Mouse (Mus musculus) CH12.LX (cell line): Measurements from ENCODE around the gene Msmb. TPM values are rescaled to one million over a fixed set of nuclear protein-coding genes. Genes with fewer than 3 reads are reported as not detected.

Experiments used
- DNase-seq: peaks from one replicate; pipeline ENCODE4 v3.0.0-alpha.2; 2013; ENCODE audit errors: extremely low read depth
- H3K27ac ChIP-seq: 2 replicates; pipeline ENCODE4 v1.5.1; 2012; ENCODE audit warnings: low read depth, mild to moderate bottlenecking, control low read depth, moderate library complexity; ENCODE audit not compliant: insufficient read depth
- H3K27me3 ChIP-seq: replicated peaks from 2 replicates; pipeline ENCODE3; 2012; ENCODE audit warnings: inconsistent platforms
- H3K36me3 ChIP-seq, 2 experiments: replicated peaks in 1 of 2; 2 replicates each; pipeline versions ENCODE3 to v1.6.1; 2012; ENCODE audit warnings: inconsistent platforms in 1 of 2, low read length in 1 of 2, mild to moderate bottlenecking in 1 of 2, mixed read lengths in 1 of 2, moderate library complexity in 1 of 2; ENCODE audit not compliant: control insufficient read depth in 1 of 2, insufficient read depth in 1 of 2
- H3K4me1 ChIP-seq, 2 experiments: 2 replicates each; pipeline ENCODE4 v1.6.1; 2012; ENCODE audit warnings: inconsistent platforms in 1 of 2, moderate library complexity in 1 of 2; ENCODE audit not compliant: insufficient read depth in 2 of 2, control insufficient read depth in 1 of 2
- H3K4me2 ChIP-seq: 2 replicates; pipeline ENCODE4 v1.6.1; 2012; ENCODE audit warnings: low read depth, mild to moderate bottlenecking, control low read depth; ENCODE audit not compliant: poor library complexity, insufficient read depth, severe bottlenecking
- H3K4me3 ChIP-seq, 3 experiments: fragments of 150-350 bp in 1 of 3; sonication (generic) in 1 of 3; replicated peaks in 1 of 3; 2 replicates each; pipeline versions ENCODE3 to v1.5.1; 2011 to 2012; ENCODE audit warnings: low read depth in 2 of 3, low read length in 2 of 3, mild to moderate bottlenecking in 2 of 3, moderate library complexity in 2 of 3, control low read depth in 1 of 3, improper control_type of control experiment in 1 of 3, inconsistent platforms in 1 of 3, mixed read lengths in 1 of 3; ENCODE audit not compliant: poor library complexity in 1 of 3
- H3K79me2 ChIP-seq: replicated peaks from 2 replicates; pipeline ENCODE4 v1.6.1; 2012; ENCODE audit warnings: mild to moderate bottlenecking, moderate library complexity; ENCODE audit not compliant: control insufficient read depth, poor library complexity, insufficient read depth, severe bottlenecking; ENCODE audit errors: extremely low read depth
- H3K9ac ChIP-seq: 2 replicates; pipeline ENCODE4 v1.6.1; 2012; ENCODE audit warnings: low read depth, mild to moderate bottlenecking, control low read depth, moderate library complexity; ENCODE audit not compliant: insufficient read depth
- H3K9me3 ChIP-seq: replicated peaks from 2 replicates; pipeline ENCODE3; 2012; ENCODE audit warnings: low read length, inconsistent platforms, mixed read lengths
- CHD1 ChIP-seq: IDR thresholded peaks from 2 replicates; pipeline ENCODE4 v1.6.1; 2012; ENCODE audit warnings: low read depth, low read length, improper control_type of control experiment, inconsistent platforms
- IRF4 ChIP-seq: IDR thresholded peaks from 2 replicates; pipeline ENCODE4 v1.6.1; 2014; ENCODE audit warnings: low read depth, mild to moderate bottlenecking, inconsistent platforms, low read length, improper control_type of control experiment
- JUN ChIP-seq: IDR thresholded peaks from 2 replicates; pipeline ENCODE4 v1.6.1; 2011; ENCODE audit warnings: low read depth, mild to moderate bottlenecking, low read length, improper control_type of control experiment, moderate library complexity; ENCODE audit not compliant: insufficient read depth
- MAFK ChIP-seq: IDR thresholded peaks from 2 replicates; pipeline ENCODE4 v1.6.1; 2011; ENCODE audit warnings: low read length, improper control_type of control experiment; ENCODE audit not compliant: insufficient replicate concordance
- MAX ChIP-seq: IDR thresholded peaks from 2 replicates; pipeline ENCODE4 v1.6.1; 2011; ENCODE audit warnings: low read length, improper control_type of control experiment
- MEF2A ChIP-seq: IDR thresholded peaks from 2 replicates; pipeline ENCODE4 v1.6.1; 2014; ENCODE audit warnings: low read depth, mild to moderate bottlenecking, inconsistent platforms, low read length, improper control_type of control experiment, borderline replicate concordance
- MYC ChIP-seq: IDR thresholded peaks from 2 replicates; pipeline ENCODE4 v1.6.1; 2011; ENCODE audit warnings: low read depth, mild to moderate bottlenecking, improper control_type of control experiment, low read length
- NELFE ChIP-seq: IDR thresholded peaks from 2 replicates; pipeline ENCODE4 v1.6.1; 2011; ENCODE audit warnings: low read depth, low read length, improper control_type of control experiment
- NRF1 ChIP-seq: IDR thresholded peaks from 2 replicates; pipeline ENCODE4 v1.6.1; 2014; ENCODE audit warnings: low read depth, mild to moderate bottlenecking, inconsistent platforms, low read length, improper control_type of control experiment, moderate library complexity
- PAX5 ChIP-seq: IDR thresholded peaks from 2 replicates; pipeline ENCODE4 v1.6.1; 2012; ENCODE audit warnings: low read length, inconsistent platforms, mixed read lengths
- POLR2AphosphoS2 ChIP-seq: IDR thresholded peaks from 2 replicates; pipeline ENCODE4 v1.6.1; 2011; ENCODE audit warnings: low read depth, low read length, improper control_type of control experiment
- RCOR1 ChIP-seq: conservative IDR thresholded peaks from 2 replicates; pipeline ENCODE4 v1.6.1; 2012; ENCODE audit warnings: low read depth, mild to moderate bottlenecking, inconsistent platforms, low read length, improper control_type of control experiment
- UBTF ChIP-seq: IDR thresholded peaks from 2 replicates; pipeline ENCODE4 v1.6.1; 2012; ENCODE audit warnings: low read depth, mild to moderate bottlenecking, inconsistent platforms, low read length, improper control_type of control experiment, moderate library complexity
- USF1 ChIP-seq: IDR thresholded peaks from 2 replicates; pipeline ENCODE4 v1.6.1; 2014; ENCODE audit warnings: low read depth, mild to moderate bottlenecking, inconsistent platforms, low read length, improper control_type of control experiment
- ZC3H11A ChIP-seq: IDR thresholded peaks from 2 replicates; pipeline ENCODE4 v1.6.1; 2012; ENCODE audit warnings: low read depth, mild to moderate bottlenecking, inconsistent platforms, low read length, improper control_type of control experiment
- dilution Hi-C: fragments of 300-500 bp; cut with MboI; formaldehyde crosslinking; loops from 2 replicates; pipeline ENCODE4 v1.14.3; 2020; ENCODE audit warnings: low sequenced_read_pairs; ENCODE audit not compliant: extremely low pct_unique_long_range_greater_than_20kb, extremely low pct_ligation_motif_present
- in situ Hi-C: fragments of 300-500 bp; cut with MboI; formaldehyde crosslinking; loops from 3 replicates; pipeline ENCODE4 v1.14.3; 2019; ENCODE audit warnings: low sequenced_read_pairs, low pct_ligation_motif_present, low pct_unique_long_range_greater_than_20kb, mixed read lengths
- polyA plus RNA-seq: library from polyadenylated mRNA; unstranded; fragments of >175 nt; gene quantifications from 2 replicates; pipeline ENCODE4 v1.2.1, GENCODE M21; 2012; ENCODE audit warnings: low read depth; ENCODE audit not compliant: insufficient read length
- total RNA-seq, 2 experiments: library from RNA; depleted of rRNA; stranded (reverse); fragments of 300-350 nt in 1 of 2; fragments of >200 nt in 1 of 2; gene quantifications; 2 replicates each; pipeline ENCODE4 v1.2.3; 2012 to 2014

The Msmb gene
- total and polyA plus RNA-seq, 3 experiments = not detected

- TF ChIP-seq POLR2AphosphoS2 (0 out of 2 replicates have a peak, but pooled peaks have one; percentile 9), PAX5 (no peak)
- TF ChIP-seq, all 38 proteins: peak for 1
- peaks cover 75% of the 10 kb centered on the region for H3K79me2 ChIP-seq
- H3K4me2 ChIP-seq = peak overlapping the region; percentile 89
- dilution Hi-C loops = no loop called here
- DNase-seq = no peak
- no peak overlapping the region for H3K27ac ChIP-seq
- peaks cover 4 to 26% of the 10 kb centered on the region in 2 experiments for H3K36me3 ChIP-seq
- H3K9me3 ChIP-seq = no peaks in the 10 kb centered on the region
- H3K4me1 ChIP-seq = peaks cover 2 to 78% of the 10 kb centered on the region in 2 experiments; a peak in 2 of 4 replicates
- H3K4me3 ChIP-seq = peak overlapping the region; percentile 27 to 46 (median 46)
- in situ Hi-C loops = no loop called here
- no peaks in the 10 kb centered on the region for H3K27me3 ChIP-seq
- H3K9ac ChIP-seq = peak overlapping the region; percentile 74
These were observed 24.2 kb downstream of the Msmb start for GRCm38 (mm10) chr14:32166062-32166441.

- in situ Hi-C loops (no loop called here), dilution Hi-C loops (no loop called here)
- no peaks in the 10 kb centered on the region for H3K27me3 ChIP-seq
- H3K4me3 ChIP-seq = peak overlapping the region in 2 of 3 experiments; percentile 46
- peaks cover 2 to 70% of the 10 kb centered on the region in 2 experiments; a peak in 2 of 4 replicates for H3K4me1 ChIP-seq
- no peak for DNase-seq
- H3K36me3 ChIP-seq = peaks cover 4 to 29% of the 10 kb centered on the region in 2 experiments
- no peak overlapping the region; the same call in 1 of the 2 replicates for H3K9ac ChIP-seq
- H3K27ac ChIP-seq = no peak overlapping the region
- no peaks in the 10 kb centered on the region for H3K9me3 ChIP-seq
- H3K4me2 ChIP-seq = 0 out of 2 replicates have a peak overlapping the region, but pooled peaks have one; percentile 89
- H3K79me2 ChIP-seq = peaks cover 67% of the 10 kb centered on the region
- TF ChIP-seq UBTF (no peak), ZC3H11A (no peak), MAX (no peak)
These were observed 25.0 kb downstream of the Msmb start for GRCm38 (mm10) chr14:32166840-32167239.

GRCm38 (mm10) chr14:32167326-32167725 lies 25.5 kb downstream of the Msmb start:
- H3K27me3 ChIP-seq = no peaks in the 10 kb centered on the region
- dilution Hi-C loops (no loop called here), in situ Hi-C loops (no loop called here)
- TF ChIP-seq CHD1 = no peak
- no peak for TF ChIP-seq NELFE
- no peak for TF ChIP-seq USF1
- TF ChIP-seq NRF1 = no peak
- TF ChIP-seq POLR2AphosphoS2 = no peak
- TF ChIP-seq JUN = no peak
- no peak for TF ChIP-seq MYC
- TF ChIP-seq IRF4 = no peak
- no peak for TF ChIP-seq MEF2A
- no peak for TF ChIP-seq RCOR1
- no peak for TF ChIP-seq MAX
- no peak for TF ChIP-seq PAX5
- TF ChIP-seq UBTF = no peak
- no peak for TF ChIP-seq MAFK
- no peak overlapping the region; the same call in 1 of the 2 replicates for H3K4me2 ChIP-seq
- no peaks in the 10 kb centered on the region for H3K9me3 ChIP-seq
- peaks cover 2 to 65% of the 10 kb centered on the region in 2 experiments; a peak in 2 of 4 replicates for H3K4me1 ChIP-seq
- peak overlapping the region in 1 of 3 experiments; percentile 27 for H3K4me3 ChIP-seq
- H3K36me3 ChIP-seq = peaks cover 8 to 29% of the 10 kb centered on the region in 2 experiments
- H3K9ac ChIP-seq = no peak overlapping the region
- H3K79me2 ChIP-seq = peaks cover 63% of the 10 kb centered on the region
- no peak for DNase-seq
- H3K27ac ChIP-seq = no peak overlapping the region
